Mouse (Mus musculus) lung, postnatal 10 days (tissue): Measurements from ENCODE around the gene Padi4.
A peak's percentile ranks its signal among the peaks of the same experiment; 100 is the strongest.

Experiments used
- DNase-seq: peaks from one replicate; pipeline ENCODE4 v3.0.0; 2021

Gene Padi4

DNA sequence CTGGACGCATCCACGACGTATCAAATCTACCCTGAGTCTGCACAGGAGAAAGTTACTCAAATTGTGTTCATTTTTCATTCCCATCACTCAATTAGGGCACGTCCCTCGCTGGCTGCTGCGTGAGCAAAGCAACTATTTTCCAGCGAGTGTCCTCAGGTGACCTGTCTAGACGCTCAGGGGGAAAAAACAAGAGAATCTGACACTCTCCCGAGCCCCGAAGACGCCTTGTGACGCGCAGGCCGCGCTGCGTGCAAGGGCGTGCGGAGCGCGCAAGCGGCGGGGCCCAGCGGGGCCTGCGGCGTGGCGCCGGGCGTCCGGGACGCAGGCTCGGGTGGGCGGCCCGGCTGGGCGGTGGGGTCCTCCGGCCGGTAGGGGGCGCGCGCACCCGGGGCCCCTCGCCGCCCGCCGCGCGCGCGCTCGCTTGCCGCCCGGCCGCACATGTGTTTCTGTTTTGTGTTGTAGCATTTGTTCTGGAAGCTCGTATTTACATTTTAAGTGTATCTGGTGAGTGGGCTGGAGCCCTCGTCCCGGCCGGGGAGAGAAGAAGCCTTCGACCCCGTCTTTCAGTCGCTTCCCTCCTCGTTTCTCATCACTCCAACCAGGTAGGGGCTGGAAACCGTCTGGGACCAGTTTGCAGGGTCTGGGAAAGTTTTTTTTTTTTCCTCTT, 72.9 kb downstream of the Padi4 start:
- DNase-seq = peak; percentile 82

DNA sequence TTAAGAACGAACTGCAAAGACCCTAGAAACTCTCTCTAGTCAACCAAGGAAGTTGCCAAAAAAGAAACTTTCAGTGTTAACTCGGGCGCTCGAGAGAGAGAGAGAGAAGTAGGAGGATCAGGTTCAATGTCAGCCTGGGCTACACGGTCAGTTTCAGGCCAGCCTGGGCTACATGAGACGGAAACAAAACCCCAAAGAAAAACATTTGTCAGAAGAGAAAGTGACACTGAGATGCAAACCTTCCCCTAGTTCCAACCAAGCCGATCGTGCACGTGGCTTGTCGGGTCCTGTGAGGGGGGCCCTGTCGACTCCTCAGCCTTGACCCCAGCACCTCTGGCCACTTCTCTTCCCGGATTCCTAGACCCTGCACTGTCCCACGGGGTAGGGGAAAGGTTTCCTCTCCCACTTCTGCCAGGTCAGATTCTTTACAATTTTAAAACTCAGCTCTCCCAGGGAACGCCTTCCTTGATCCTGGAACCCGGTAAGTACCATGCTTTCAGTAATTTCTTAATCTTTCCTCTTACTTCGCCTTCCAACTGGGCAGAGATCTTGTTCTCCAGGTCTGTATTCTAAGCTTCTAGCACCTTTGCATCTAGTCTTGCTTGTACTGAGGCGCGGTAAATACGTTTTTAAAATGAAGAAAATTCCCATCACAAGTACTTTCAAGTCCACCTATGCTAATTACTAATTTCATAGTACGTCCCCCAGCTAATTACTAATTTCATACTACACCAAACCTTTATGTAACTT, 73.6 kb downstream of the Padi4 start, which contains the start of gene Rcc2:
TSS of gene Rcc2 (plus strand) at position 273 of the 750 bp plus-strand sequence.
- DNase-seq = no peak

DNA sequence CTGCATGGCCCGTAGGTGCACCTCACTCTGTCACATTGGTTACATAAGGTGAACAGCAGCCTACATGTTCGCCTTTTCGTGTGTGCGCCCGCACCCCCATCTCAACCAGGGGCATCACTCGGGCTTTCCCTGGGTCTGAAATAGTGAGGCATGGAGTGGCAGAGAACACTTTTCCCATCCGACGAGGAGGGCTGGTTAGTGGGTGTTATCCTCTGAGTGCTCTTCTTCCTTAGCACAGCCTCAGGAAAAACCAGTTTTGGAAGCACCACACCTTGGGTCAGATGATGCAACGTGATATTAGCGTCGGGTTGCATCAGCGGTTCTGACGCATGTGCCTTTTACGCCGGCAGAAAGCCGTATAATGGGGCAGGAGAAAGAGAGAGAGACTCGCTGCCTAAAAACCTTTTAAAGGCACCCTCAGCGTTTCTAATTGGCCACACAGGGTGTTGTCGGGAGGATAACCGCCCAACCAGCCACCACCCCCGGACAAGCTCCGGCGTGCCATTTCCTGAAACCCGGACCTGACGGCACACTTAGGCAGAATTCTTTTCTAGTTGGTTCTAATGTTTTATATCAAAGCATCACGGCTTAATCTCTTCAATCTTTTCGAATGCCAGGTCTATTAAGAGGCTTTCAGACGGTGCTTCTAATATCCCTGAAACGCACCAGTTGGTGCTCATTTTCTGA, 74.5 kb downstream of the Padi4 start:
- DNase-seq = peak; percentile 82
